Mouse (Mus musculus): ENCODE data around the gene Olfr1053. TPM values are rescaled to one million over a fixed set of nuclear protein-coding genes. Genes with fewer than 3 reads are reported as not detected.
"Not testable (repeated sequence)": the region's sequence is repeated elsewhere in the genome, so short reads cannot be mapped to it uniquely, and the experiment has no call there.

Gene Olfr1053
- polyA plus RNA-seq (2015; fragmentation: Nextera tagmentation; extraction: Ambion mirVana), result not detected in 2 replicates

DNA sequence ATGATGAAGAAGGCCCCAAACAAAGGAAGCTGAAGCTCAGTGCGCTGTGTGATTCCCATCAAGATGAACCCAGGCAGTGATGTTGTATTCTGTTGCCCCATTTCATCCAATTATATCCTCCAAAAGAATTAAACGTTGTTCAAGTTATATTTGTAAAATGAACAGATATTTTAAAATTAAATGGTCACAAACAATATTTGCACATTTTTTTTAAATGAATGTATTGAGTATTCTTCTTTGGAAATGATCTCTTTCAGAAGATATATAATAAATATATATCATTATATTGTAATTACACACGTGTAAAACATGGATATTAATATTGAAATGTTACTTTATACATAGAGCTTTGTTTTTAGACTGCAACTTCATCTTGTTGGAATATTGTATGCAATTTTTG lies at the start of gene Olfr1053:
Gene Olfr1053 (minus strand): TSS at position 101 of the 400 bp plus-strand sequence.
- Histone ChIP-seq H3K27me3 (ENCODE audit: control insufficient read depth, insufficient read depth, low read depth, low read length) (no peaks in the 10 kb centered on the region), H3K27ac (ENCODE audit: low read length) (no peak within 1 kb of the TSS), H3K9ac (ENCODE audit: low read depth, low read length) (no peak within 1 kb of the TSS), H3K4me1 (ENCODE audit: control insufficient read depth, insufficient read depth, low read length) (no peaks in the 10 kb centered on the region), H3K36me3 (ENCODE audit: control insufficient read depth, insufficient read depth, low read length) (no peaks in the 10 kb centered on the region), H3K9me3 (replicated peaks; ENCODE audit: control insufficient read depth, low read length, poor library complexity, severe bottlenecking) (no peaks in the 10 kb centered on the region), H3K4me2 (ENCODE audit: low read length) (no peak within 1 kb of the TSS), H3K4me3 (ENCODE audit: low read depth, low read length) (no peak within 1 kb of the TSS)
- ATAC-seq, result no peak
- WGBS, result 67% methylated on average over 3 of the region's 3 CpGs

GRCm38 (mm10) chr2:86362369-86362768 lies 47.3 kb upstream of the Olfr1053 start, which contains the start of gene Olfr1056:
Gene Olfr1056, minus strand, starts transcription at chr2:86362469.
- Histone ChIP-seq H3K9ac (ENCODE audit: low read depth, low read length) (no peak within 1 kb of the TSS), H3K9me3 (replicated peaks; ENCODE audit: control insufficient read depth, low read length, poor library complexity, severe bottlenecking) (no peaks in the 10 kb centered on the region), H3K4me3 (ENCODE audit: low read depth, low read length) (no peak within 1 kb of the TSS), H3K4me2 (ENCODE audit: low read length) (no peak within 1 kb of the TSS), H3K27me3 (ENCODE audit: control insufficient read depth, insufficient read depth, low read depth, low read length) (no peaks in the 10 kb centered on the region), H3K27ac (ENCODE audit: low read length) (no peak within 1 kb of the TSS), H3K36me3 (ENCODE audit: control insufficient read depth, insufficient read depth, low read length) (no peaks in the 10 kb centered on the region), H3K4me1 (ENCODE audit: control insufficient read depth, insufficient read depth, low read length) (no peaks in the 10 kb centered on the region)
- ATAC-seq, result no peak

- not testable (repeated sequence) for H3K9ac ChIP-seq (ENCODE audit: low read depth, low read length); H3K4me3 ChIP-seq (ENCODE audit: low read depth, low read length); H3K36me3 ChIP-seq (ENCODE audit: control insufficient read depth, insufficient read depth, low read length); H3K4me1 ChIP-seq (ENCODE audit: control insufficient read depth, insufficient read depth, low read length); ATAC-seq; H3K27ac ChIP-seq (ENCODE audit: low read length); H3K27me3 ChIP-seq (ENCODE audit: control insufficient read depth, insufficient read depth, low read depth, low read length); H3K9me3 ChIP-seq (replicated peaks; ENCODE audit: control insufficient read depth, low read length, poor library complexity, severe bottlenecking); H3K4me2 ChIP-seq (ENCODE audit: low read length)
- 85% methylated on average over 1 of the region's 1 CpGs for WGBS
Measured at GRCm38 (mm10) chr2:86351751-86352150, 36.7 kb upstream of the Olfr1053 start.

GRCm38 (mm10) chr2:86350184-86350583 lies 35.1 kb upstream of the Olfr1053 start, which contains the start of gene Olfr1055:
Gene Olfr1055, minus strand, starts transcription at chr2:86350284.
- no peak within 1 kb of the TSS for H3K9ac ChIP-seq (ENCODE audit: low read depth, low read length)
- H3K4me1 ChIP-seq (ENCODE audit: control insufficient read depth, insufficient read depth, low read length), result no peaks in the 10 kb centered on the region
- H3K9me3 ChIP-seq (replicated peaks; ENCODE audit: control insufficient read depth, low read length, poor library complexity, severe bottlenecking), result no peaks in the 10 kb centered on the region
- H3K27me3 ChIP-seq (ENCODE audit: control insufficient read depth, insufficient read depth, low read depth, low read length), result no peaks in the 10 kb centered on the region
- H3K27ac ChIP-seq (ENCODE audit: low read length), result no peak within 1 kb of the TSS
- no peak within 1 kb of the TSS for H3K4me2 ChIP-seq (ENCODE audit: low read length)
- H3K4me3 ChIP-seq (ENCODE audit: low read depth, low read length), result no peak within 1 kb of the TSS
- ATAC-seq, result no peak
- WGBS, result 88% methylated on average over 5 of the region's 5 CpGs
- no peaks in the 10 kb centered on the region for H3K36me3 ChIP-seq (ENCODE audit: control insufficient read depth, insufficient read depth, low read length)

GRCm38 (mm10) chr2:86335333-86335732 lies 20.2 kb upstream of the Olfr1053 start, which contains the start of gene Olfr1054:
Gene Olfr1054, minus strand, starts transcription at chr2:86335433.
- H3K4me3 ChIP-seq (ENCODE audit: low read depth, low read length), result no peak within 1 kb of the TSS
- no peaks in the 10 kb centered on the region for H3K36me3 ChIP-seq (ENCODE audit: control insufficient read depth, insufficient read depth, low read length)
- no peaks in the 10 kb centered on the region for H3K9me3 ChIP-seq (replicated peaks; ENCODE audit: control insufficient read depth, low read length, poor library complexity, severe bottlenecking)
- H3K4me2 ChIP-seq (ENCODE audit: low read length), result no peak within 1 kb of the TSS
- ATAC-seq, result no peak
- H3K27ac ChIP-seq (ENCODE audit: low read length), result no peak within 1 kb of the TSS
- no peak within 1 kb of the TSS for H3K9ac ChIP-seq (ENCODE audit: low read depth, low read length)
- WGBS, result 88% methylated on average over 3 of the region's 3 CpGs
- H3K4me1 ChIP-seq (ENCODE audit: control insufficient read depth, insufficient read depth, low read length), result no peaks in the 10 kb centered on the region
- H3K27me3 ChIP-seq (ENCODE audit: control insufficient read depth, insufficient read depth, low read depth, low read length), result no peaks in the 10 kb centered on the region

DNA sequence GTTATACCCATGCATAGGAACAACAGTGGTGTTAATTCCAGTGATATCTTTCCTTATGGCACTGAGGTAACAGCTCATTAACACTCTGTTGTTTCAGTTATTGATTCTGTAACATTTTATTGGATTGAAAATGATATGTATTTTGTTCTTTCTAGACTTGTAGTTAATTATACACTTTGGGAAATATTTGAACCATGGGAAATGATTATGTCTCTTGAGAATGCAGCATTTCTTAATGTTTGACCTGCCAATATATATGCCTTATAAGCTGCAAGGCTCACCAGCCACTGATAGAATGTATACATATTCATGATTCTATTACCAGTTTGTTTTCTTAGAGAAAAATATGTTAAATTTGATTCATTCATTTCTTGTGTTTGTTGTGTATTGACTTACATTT lies 22.9 kb downstream of the Olfr1053 start, which contains the start of gene Olfr1052:
Gene Olfr1052 (plus strand): TSS at position 301 of the 400 bp plus-strand sequence.
- no peak for ATAC-seq
- no peak within 1 kb of the TSS for H3K4me2 ChIP-seq (ENCODE audit: low read length)
- no peak within 1 kb of the TSS for H3K27ac ChIP-seq (ENCODE audit: low read length)
- no peaks in the 10 kb centered on the region for H3K4me1 ChIP-seq (ENCODE audit: control insufficient read depth, insufficient read depth, low read length)
- no peaks in the 10 kb centered on the region for H3K9me3 ChIP-seq (replicated peaks; ENCODE audit: control insufficient read depth, low read length, poor library complexity, severe bottlenecking)
- no peak within 1 kb of the TSS for H3K9ac ChIP-seq (ENCODE audit: low read depth, low read length)
- H3K36me3 ChIP-seq (ENCODE audit: control insufficient read depth, insufficient read depth, low read length), result no peaks in the 10 kb centered on the region
- H3K4me3 ChIP-seq (ENCODE audit: low read depth, low read length), result no peak within 1 kb of the TSS
- H3K27me3 ChIP-seq (ENCODE audit: control insufficient read depth, insufficient read depth, low read depth, low read length), result no peaks in the 10 kb centered on the region

- H3K4me3 ChIP-seq (ENCODE audit: low read depth, low read length); H3K9me3 ChIP-seq (replicated peaks; ENCODE audit: control insufficient read depth, low read length, poor library complexity, severe bottlenecking); ATAC-seq: not testable (repeated sequence)
Measured at GRCm38 (mm10) chr2:86278988-86279387, 36.1 kb downstream of the Olfr1053 start, which contains the start of gene Olfr1051. Gene Olfr1051, minus strand, starts transcription at chr2:86279088.

More at GRCm38 (mm10) chr2:86278988-86279387, 36.1 kb downstream of the Olfr1053 start, which contains the start of gene Olfr1051:
- H3K27me3 ChIP-seq (ENCODE audit: control insufficient read depth, insufficient read depth, low read depth, low read length); H3K36me3 ChIP-seq (ENCODE audit: control insufficient read depth, insufficient read depth, low read length); H3K27ac ChIP-seq (ENCODE audit: low read length); H3K9ac ChIP-seq (ENCODE audit: low read depth, low read length); H3K4me1 ChIP-seq (ENCODE audit: control insufficient read depth, insufficient read depth, low read length); H3K4me2 ChIP-seq (ENCODE audit: low read length): not testable (repeated sequence)

Other genes with a start within 250 kb of the Olfr1053 start
- not detected in 2 replicates for gene Olfr1036, start 241.3 kb downstream of the Olfr1053 start, polyA plus RNA-seq (2015; fragmentation: Nextera tagmentation; extraction: Ambion mirVana)
- not detected in 2 replicates for gene Olfr1037, start 227.9 kb downstream of the Olfr1053 start, polyA plus RNA-seq (2015; fragmentation: Nextera tagmentation; extraction: Ambion mirVana)
- gene Olfr1039, start 179.4 kb downstream of the Olfr1053 start, polyA plus RNA-seq (2015; fragmentation: Nextera tagmentation; extraction: Ambion mirVana), result not detected in 2 replicates
- not detected in 2 replicates for gene Olfr1040, start 168.6 kb downstream of the Olfr1053 start, polyA plus RNA-seq (2015; fragmentation: Nextera tagmentation; extraction: Ambion mirVana)
- gene Olfr1042, start 153.4 kb downstream of the Olfr1053 start, polyA plus RNA-seq (2015; fragmentation: Nextera tagmentation; extraction: Ambion mirVana), result not detected in 2 replicates
- gene Olfr1043, start 147.8 kb downstream of the Olfr1053 start, polyA plus RNA-seq (2015; fragmentation: Nextera tagmentation; extraction: Ambion mirVana), result not detected in 2 replicates
- not detected in 2 replicates for gene Olfr1044, start 137.5 kb downstream of the Olfr1053 start, polyA plus RNA-seq (2015; fragmentation: Nextera tagmentation; extraction: Ambion mirVana)
- not detected in 2 replicates for gene Olfr52, start 129.6 kb downstream of the Olfr1053 start, polyA plus RNA-seq (2015; fragmentation: Nextera tagmentation; extraction: Ambion mirVana)
- gene Olfr1045, start 112.3 kb downstream of the Olfr1053 start, polyA plus RNA-seq (2015; fragmentation: Nextera tagmentation; extraction: Ambion mirVana), result not detected in 2 replicates
- gene Olfr1046, start 96.0 kb downstream of the Olfr1053 start, polyA plus RNA-seq (2015; fragmentation: Nextera tagmentation; extraction: Ambion mirVana), result not detected in 2 replicates
- not detected in 2 replicates for gene Olfr1047, start 83.9 kb downstream of the Olfr1053 start, polyA plus RNA-seq (2015; fragmentation: Nextera tagmentation; extraction: Ambion mirVana)
- not detected in 2 replicates for gene Olfr1048, start 75.0 kb downstream of the Olfr1053 start, polyA plus RNA-seq (2015; fragmentation: Nextera tagmentation; extraction: Ambion mirVana)
- not detected in 2 replicates for gene Olfr1049, start 57.0 kb downstream of the Olfr1053 start, polyA plus RNA-seq (2015; fragmentation: Nextera tagmentation; extraction: Ambion mirVana)
- not detected in 2 replicates for gene Olfr1051, start 36.2 kb downstream of the Olfr1053 start, polyA plus RNA-seq (2015; fragmentation: Nextera tagmentation; extraction: Ambion mirVana)
- gene Olfr1052, start 22.8 kb downstream of the Olfr1053 start, polyA plus RNA-seq (2015; fragmentation: Nextera tagmentation; extraction: Ambion mirVana), result not detected in 2 replicates
- gene Olfr1054, start 20.1 kb upstream of the Olfr1053 start, polyA plus RNA-seq (2015; fragmentation: Nextera tagmentation; extraction: Ambion mirVana), result not detected in 2 replicates
- gene Olfr1055, start 35.0 kb upstream of the Olfr1053 start, polyA plus RNA-seq (2015; fragmentation: Nextera tagmentation; extraction: Ambion mirVana), result not detected in 2 replicates
- not detected in 2 replicates for gene Olfr1056, start 47.2 kb upstream of the Olfr1053 start, polyA plus RNA-seq (2015; fragmentation: Nextera tagmentation; extraction: Ambion mirVana)
- not detected in 2 replicates for gene Olfr1057, start 63.1 kb upstream of the Olfr1053 start, polyA plus RNA-seq (2015; fragmentation: Nextera tagmentation; extraction: Ambion mirVana)
- not detected in 2 replicates for gene Olfr1058, start 73.3 kb upstream of the Olfr1053 start, polyA plus RNA-seq (2015; fragmentation: Nextera tagmentation; extraction: Ambion mirVana)
- not detected in 2 replicates for gene Olfr1061, start 98.8 kb upstream of the Olfr1053 start, polyA plus RNA-seq (2015; fragmentation: Nextera tagmentation; extraction: Ambion mirVana)
- gene Olfr1062, start 111.5 kb upstream of the Olfr1053 start, polyA plus RNA-seq (2015; fragmentation: Nextera tagmentation; extraction: Ambion mirVana), result not detected in 2 replicates
- gene Olfr1065, start 135.3 kb upstream of the Olfr1053 start, polyA plus RNA-seq (2015; fragmentation: Nextera tagmentation; extraction: Ambion mirVana), result not detected in 2 replicates
- gene Olfr1066, start 141.0 kb upstream of the Olfr1053 start, polyA plus RNA-seq (2015; fragmentation: Nextera tagmentation; extraction: Ambion mirVana), result not detected in 2 replicates
- not detected in 2 replicates for gene Olfr228, start 172.1 kb upstream of the Olfr1053 start, polyA plus RNA-seq (2015; fragmentation: Nextera tagmentation; extraction: Ambion mirVana)
- gene Olfr1076, start 193.2 kb upstream of the Olfr1053 start, polyA plus RNA-seq (2015; fragmentation: Nextera tagmentation; extraction: Ambion mirVana), result not detected in 2 replicates
- 0.10 TPM in 1 of 2 replicates, not detected in the other for gene Olfr1079, start 227.2 kb upstream of the Olfr1053 start, polyA plus RNA-seq (2015; fragmentation: Nextera tagmentation; extraction: Ambion mirVana)
- not detected in 2 replicates for gene Olfr1080, start 243.0 kb upstream of the Olfr1053 start, polyA plus RNA-seq (2015; fragmentation: Nextera tagmentation; extraction: Ambion mirVana)

Data from midbrain, embryonic 16.5 days (tissue).